Mouse (Mus musculus) heart, postnatal 0 days (tissue): ENCODE results near the gene Myom3. TPM values are rescaled to one million over a fixed set of nuclear protein-coding genes. Genes with fewer than 3 reads are reported as not detected.
"Not testable (repeated sequence)": the region's sequence is repeated elsewhere in the genome, so short reads cannot be mapped to it uniquely, and the experiment has no call there.

Experiments used
- ATAC-seq: fragments of 200-750 bp; cut with Nextera tagmentation; 2 replicates; pipeline ENCODE4 v1.8.0; 2017; ENCODE audit warnings: low read depth, moderate number of reproducible peaks, moderate library complexity; ENCODE audit not compliant: insufficient read depth
- DNase-seq: peaks from one replicate; pipeline ENCODE4 v3.0.0-alpha.2; 2016; ENCODE audit warnings: low spot score
- H3K27ac ChIP-seq: fragments of 300-500 bp; sonication (generic); 2 replicates; pipeline ENCODE4 v1.5.1; 2014; ENCODE audit warnings: low read depth, mild to moderate bottlenecking
- H3K27me3 ChIP-seq: fragments of 300-500 bp; sonication (generic); 2 replicates; pipeline ENCODE4 v1.6.1; 2014; ENCODE audit warnings: low read length, mixed read lengths; ENCODE audit not compliant: control insufficient read depth, insufficient read depth
- H3K36me3 ChIP-seq: fragments of 300-500 bp; sonication (generic); replicated peaks from 2 replicates; pipeline ENCODE4 v1.6.1; 2014; ENCODE audit warnings: low read length, mixed read lengths; ENCODE audit not compliant: control insufficient read depth, insufficient read depth
- H3K4me1 ChIP-seq: fragments of 300-500 bp; sonication (generic); 2 replicates; pipeline ENCODE4 v1.6.1; 2014; ENCODE audit warnings: antibody characterized with exemption; ENCODE audit not compliant: control insufficient read depth, insufficient read depth
- H3K4me2 ChIP-seq: fragments of 300-500 bp; sonication (generic); 2 replicates; pipeline ENCODE4 v1.6.1; 2014; ENCODE audit warnings: low read depth, mild to moderate bottlenecking, low read length, moderate library complexity
- H3K4me3 ChIP-seq: fragments of 300-500 bp; sonication (generic); 2 replicates; pipeline ENCODE4 v1.5.1; 2014; ENCODE audit warnings: low read depth, low read length
- H3K9ac ChIP-seq: fragments of 300-500 bp; sonication (generic); replicated peaks from 2 replicates; pipeline ENCODE4 v1.6.1; 2014; ENCODE audit warnings: low read depth, low read length, mixed read lengths
- H3K9me3 ChIP-seq: fragments of 300-500 bp; sonication (generic); replicated peaks from 2 replicates; pipeline ENCODE4 v1.6.1; 2016; ENCODE audit warnings: low read length; ENCODE audit not compliant: control insufficient read depth
- CTCF ChIP-seq: IDR thresholded peaks from 2 replicates; pipeline ENCODE4 v1.5.1; 2016; ENCODE audit warnings: antibody characterized with exemption, control low read depth, low read depth
- EP300 ChIP-seq: IDR thresholded peaks from 2 replicates; pipeline ENCODE4 v1.6.1; 2016; ENCODE audit warnings: antibody characterized with exemption, low read depth
- WGBS: fragments of 180-500 bp; shearing (Covaris S2); extraction: QIAGEN DNeasy Blood & Tissue Kit; methylation state at CpG from one replicate; pipeline ENCODE4 v1.1.7; 2014; 5-methylcytosine and 5-hydroxymethylcytosine counted together
- polyA plus RNA-seq: library from polyadenylated mRNA; unstranded; fragments of >200 nt; fragmentation: Nextera tagmentation; extraction: Ambion mirVana; gene quantifications from 2 replicates; pipeline ENCODE4 v1.2.1, GENCODE M21; 2015
- total RNA-seq: library from RNA; depleted of rRNA; stranded (reverse); fragments of >200 nt; gene quantifications from 2 replicates; pipeline ENCODE4 v1.2.3, GENCODE M21; 2014; ENCODE audit warnings: low replicate concordance; rRNA removed

Gene Myom3
- 0.12 and 0.27 TPM in 2 replicates for total RNA-seq
- polyA plus RNA-seq = 0.80 and 0.82 TPM in 2 replicates

DNA sequence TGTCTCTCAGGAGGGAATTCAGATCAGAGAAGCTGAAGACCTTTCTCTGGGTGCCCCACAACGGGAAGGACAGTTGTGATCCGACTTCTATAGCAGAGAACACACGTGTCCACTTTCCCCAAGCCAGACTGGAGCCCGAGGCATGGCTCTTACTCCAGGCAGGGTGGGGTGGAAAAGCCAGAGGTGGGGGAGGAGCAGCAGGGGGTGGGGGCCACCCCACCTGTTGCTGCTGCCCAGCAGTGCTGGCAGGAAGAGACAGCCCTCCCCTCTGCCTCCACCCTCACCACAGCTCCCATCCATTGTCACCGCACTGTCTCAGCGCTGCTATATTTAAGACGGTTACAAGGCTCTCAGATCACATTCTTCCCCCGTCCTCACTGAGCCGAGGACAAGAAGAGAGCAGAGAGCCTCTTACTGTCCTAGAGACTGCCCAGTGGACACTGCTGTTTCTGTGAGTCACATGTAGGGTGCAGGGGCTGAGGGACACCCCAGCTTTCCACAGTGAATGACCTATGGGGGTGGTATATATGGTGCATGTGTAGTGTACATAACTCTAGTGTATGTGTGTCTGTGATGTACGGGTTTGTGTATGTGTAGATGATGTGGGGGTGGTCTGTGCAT lies at the start of gene Myom3:
TSS of gene Myom3 (plus strand) at position 360 of the 621 bp plus-strand sequence.
- no peak; the same call in 1 of the 2 replicates for ATAC-seq
- Histone ChIP-seq H3K4me1 (0 out of 2 replicates have a peak, but pooled peaks cover 6% of the 10 kb centered on the region), H3K9ac (no peak within 1 kb of the TSS), H3K4me3 (no peak within 1 kb of the TSS), H3K4me2 (no peak within 1 kb of the TSS), H3K9me3 (no peaks in the 10 kb centered on the region), H3K27me3 (no peaks in the 10 kb centered on the region), H3K27ac (no peak within 1 kb of the TSS), H3K36me3 (no peaks in the 10 kb centered on the region)
- WGBS = 33% methylated on average over 10 of the region's 10 CpGs
- no peak for TF ChIP-seq EP300
- TF ChIP-seq CTCF = no peak
- DNase-seq = no peak

GRCm38 (mm10) chr4:135710392-135710791 lies 49.1 kb upstream of the Myom3 start:
- Histone ChIP-seq H3K4me1 (no peaks in the 10 kb centered on the region), H3K27ac (no peak overlapping the region), H3K4me3 (no peak overlapping the region), H3K9me3 (0 out of 2 replicates have a peak, but pooled peaks cover 3% of the 10 kb centered on the region), H3K36me3 (no peaks in the 10 kb centered on the region), H3K9ac (no peak overlapping the region), H3K27me3 (no peaks in the 10 kb centered on the region), H3K4me2 (no peak overlapping the region)
- ATAC-seq (no peak), DNase-seq (no peak)
- WGBS = 49% methylated on average over 3 of the region's 3 CpGs
- no peak for TF ChIP-seq CTCF
- no peak for TF ChIP-seq EP300

GRCm38 (mm10) chr4:135714776-135715175 lies 44.7 kb upstream of the Myom3 start:
- no peak overlapping the region for H3K4me2 ChIP-seq
- H3K4me1 ChIP-seq = no peaks in the 10 kb centered on the region
- H3K4me3 ChIP-seq = no peak overlapping the region
- TF ChIP-seq EP300 = no peak
- no peak for TF ChIP-seq CTCF
- ATAC-seq = no peak; the same call in 1 of the 2 replicates
- H3K27me3 ChIP-seq = no peaks in the 10 kb centered on the region
- no peaks in the 10 kb centered on the region for H3K36me3 ChIP-seq
- DNase-seq = no peak
- H3K9ac ChIP-seq = no peak overlapping the region
- 54% methylated on average over 8 of the region's 8 CpGs for WGBS
- no peak overlapping the region for H3K27ac ChIP-seq
- 0 out of 2 replicates have a peak, but pooled peaks cover 3% of the 10 kb centered on the region for H3K9me3 ChIP-seq

GRCm38 (mm10) chr4:135716438-135716837 lies 43.1 kb upstream of the Myom3 start:
- not testable (repeated sequence) for H3K36me3 ChIP-seq, H3K9ac ChIP-seq, H3K4me2 ChIP-seq, ATAC-seq, H3K27ac ChIP-seq, DNase-seq, H3K27me3 ChIP-seq, H3K4me3 ChIP-seq, H3K4me1 ChIP-seq, H3K9me3 ChIP-seq
- 93% methylated on average over 11 of the region's 11 CpGs for WGBS

DNA sequence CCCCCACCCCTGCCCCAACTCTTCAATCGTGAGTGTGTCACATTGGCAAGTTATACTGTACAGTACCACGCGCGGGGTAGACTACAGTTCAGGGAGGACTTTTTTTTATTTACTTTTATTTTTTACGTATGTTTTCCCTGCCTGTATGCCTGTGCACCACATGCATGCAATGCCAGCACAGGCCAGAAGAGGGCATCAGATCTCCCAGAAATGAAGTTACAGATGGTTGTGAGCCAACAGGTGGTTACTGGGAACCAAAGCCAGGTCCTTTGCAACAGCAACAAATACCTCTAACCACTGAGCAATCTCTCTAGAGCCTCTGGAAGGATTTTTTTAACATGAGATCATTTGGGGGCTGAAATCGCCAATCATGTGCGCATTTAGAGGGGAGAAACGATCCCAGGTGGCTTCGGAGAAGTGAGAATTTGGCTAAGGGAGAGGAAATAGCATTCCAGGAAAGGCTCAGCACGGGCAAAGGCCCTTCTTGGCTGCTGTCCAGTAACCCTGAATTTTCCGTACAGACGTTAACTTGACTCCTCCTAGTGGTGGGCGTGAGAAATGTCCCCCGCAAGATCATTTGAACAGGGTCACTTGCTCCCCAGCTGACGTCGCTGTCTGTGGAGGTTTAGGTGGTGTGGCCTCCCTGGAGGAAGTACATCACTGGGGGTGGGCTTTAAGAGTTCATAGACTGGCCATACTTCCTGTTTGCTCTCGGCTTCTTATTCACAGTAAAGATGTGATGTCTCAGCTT lies 36.8 kb upstream of the Myom3 start:
- no peaks in the 10 kb centered on the region for H3K27me3 ChIP-seq
- H3K36me3 ChIP-seq = no peaks in the 10 kb centered on the region
- H3K9me3 ChIP-seq = 0 out of 2 replicates have a peak, but pooled peaks cover 3% of the 10 kb centered on the region
- DNase-seq (no peak), ATAC-seq (no peak)
- H3K9ac ChIP-seq = no peak overlapping the region
- 0 out of 2 replicates have a peak, but pooled peaks cover 2% of the 10 kb centered on the region for H3K4me1 ChIP-seq
- 0 out of 2 replicates have a peak, but pooled peaks have one; percentile 15 for TF ChIP-seq CTCF
- no peak for TF ChIP-seq EP300
- no peak overlapping the region for H3K27ac ChIP-seq
- no peak overlapping the region for H3K4me3 ChIP-seq
- 62% methylated on average over 17 of the region's 17 CpGs for WGBS
- H3K4me2 ChIP-seq = no peak overlapping the region
